Mouse (Mus musculus): ENCODE data around the gene Mif4gd.

DNA sequence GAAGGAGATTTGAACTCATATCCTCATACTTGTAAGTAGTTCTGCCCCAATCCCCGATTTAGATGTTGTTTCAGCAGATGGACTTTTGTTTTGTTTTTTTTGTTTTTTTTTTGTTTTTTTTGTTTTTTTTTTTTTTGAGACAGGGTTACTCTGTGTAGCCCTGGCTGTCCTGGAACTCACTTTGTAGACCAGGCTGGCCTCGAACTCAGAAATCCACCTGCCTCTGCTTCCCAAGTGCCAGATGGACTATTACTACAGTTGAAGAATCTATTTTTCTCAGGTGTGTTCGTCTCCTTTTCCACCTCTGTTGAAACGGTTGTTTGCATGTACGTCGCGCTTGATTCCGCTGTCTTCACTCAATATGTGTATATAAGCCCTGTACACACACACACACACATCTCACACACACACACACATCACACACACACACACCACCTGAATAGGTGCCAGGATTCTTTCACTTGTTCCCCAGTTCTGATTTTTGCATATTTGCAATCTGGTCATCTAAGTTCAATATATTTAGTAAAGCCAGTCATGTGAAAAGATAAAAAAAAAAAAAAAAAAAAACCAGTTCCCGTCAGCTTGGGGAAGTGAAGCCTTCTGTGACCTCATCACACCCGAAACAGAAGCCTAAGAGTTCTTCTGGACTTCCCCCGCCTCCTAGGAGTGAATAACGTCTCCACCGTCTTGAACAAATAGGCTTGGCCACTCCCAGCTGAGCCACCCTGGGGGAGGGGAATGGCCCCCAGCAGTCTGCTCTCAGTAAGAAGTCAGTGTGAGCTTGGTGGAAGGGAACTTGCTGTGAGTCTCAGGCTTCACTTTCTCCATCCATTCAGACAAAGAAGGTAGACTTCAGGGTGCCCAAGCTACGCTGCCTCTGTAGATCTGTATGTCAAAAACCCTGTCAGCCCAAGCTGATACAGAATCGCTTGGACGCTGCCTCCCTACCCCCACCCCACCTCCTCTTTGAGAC is 18.0 kb upstream of the Mif4gd start:
- TF ChIP-seq CTCF (IDR thresholded peaks at IDR 0.05) (no peak), EP300 (IDR thresholded peaks at IDR 0.05) (0 out of 2 replicates have a peak, but pooled peaks have one; percentile 31)
